Mouse (Mus musculus) layer of hippocampus, postnatal 25 days (tissue): Measurements from ENCODE around the gene Gm26602. TPM values are rescaled to one million over a fixed set of nuclear protein-coding genes. Genes with fewer than 3 reads are reported as not detected.
"Not testable (repeated sequence)": the region's sequence is repeated elsewhere in the genome, so short reads cannot be mapped to it uniquely, and the experiment has no call there.

Source experiments
- DNase-seq, 2 experiments: peaks; one replicate each; pipeline ENCODE4 v3.0.0; 2022; ENCODE audit warnings: mixed read lengths in 2 of 2, low spot score in 1 of 2; ENCODE audit errors: extremely low spot score in 1 of 2
- total RNA-seq, 2 experiments: library from RNA; stranded (reverse); gene quantifications; 2 replicates each; pipeline ENCODE4 v1.2.3; 2021

Gm26602 gene
- total RNA-seq, 2 experiments from 2014 or later, result not detected

- no peak for DNase-seq
These were observed 26.2 kb upstream of the Gm26602 start for GRCm38 (mm10) chr10:79884446-79884845.

- DNase-seq, result not testable (repeated sequence)
These were observed 25.7 kb upstream of the Gm26602 start for GRCm38 (mm10) chr10:79884938-79885337.

- DNase-seq, result no peak
These were observed 24.6 kb upstream of the Gm26602 start, which contains the start of gene Elane for GRCm38 (mm10) chr10:79886054-79886453. Elane (plus strand) TSS chr10:79886247.

- no peak for DNase-seq
These were observed 24.0 kb upstream of the Gm26602 start for GRCm38 (mm10) chr10:79886611-79887010.

GRCm38 (mm10) chr10:79889386-79889785 is 21.3 kb upstream of the Gm26602 start:
- no peak for DNase-seq

GRCm38 (mm10) chr10:79890670-79891069 is 20.0 kb upstream of the Gm26602 start, which contains the start of gene Cfd:
Cfd (plus strand) TSS chr10:79890853.
- no peak for DNase-seq

GRCm38 (mm10) chr10:79892451-79893118 is 18.1 kb upstream of the Gm26602 start:
- peak; percentile 58 to 88 for DNase-seq

- DNase-seq, result no peak
These were observed 14.3 kb upstream of the Gm26602 start for GRCm38 (mm10) chr10:79896306-79896705.

- no peak for DNase-seq
These were observed 13.8 kb upstream of the Gm26602 start for GRCm38 (mm10) chr10:79896814-79897213.

GRCm38 (mm10) chr10:79897316-79898245 is 13.1 kb upstream of the Gm26602 start:
- DNase-seq, result no peak

- peak; percentile 34 to 46 for DNase-seq
These were observed 9.7 kb upstream of the Gm26602 start for GRCm38 (mm10) chr10:79900951-79901410.

GRCm38 (mm10) chr10:79906712-79907111 is 3.9 kb upstream of the Gm26602 start:
- no peak for DNase-seq

GRCm38 (mm10) chr10:79907415-79907814 is 3.2 kb upstream of the Gm26602 start:
- DNase-seq, result no peak

GRCm38 (mm10) chr10:79908167-79909091 is 2.2 kb upstream of the Gm26602 start, which contains the start of gene Med16:
Med16 (minus strand) TSS chr10:79908923.
- peak; percentile 83 to 97 for DNase-seq

- DNase-seq, result no peak
These were observed 1.3 kb upstream of the Gm26602 start for GRCm38 (mm10) chr10:79909092-79909922.

GRCm38 (mm10) chr10:79912412-79912811 is 1.8 kb downstream of the Gm26602 start:
- no peak for DNase-seq

GRCm38 (mm10) chr10:79914131-79914947 is 3.7 kb downstream of the Gm26602 start:
- no peak for DNase-seq

- no peak for DNase-seq
These were observed 4.4 kb downstream of the Gm26602 start for GRCm38 (mm10) chr10:79914948-79915596.
